Mouse (Mus musculus): ENCODE data around the gene Tnfrsf4.

The Tnfrsf4 gene

GRCm38 (mm10) chr4:156028580-156028979 lies 14.9 kb downstream of the Tnfrsf4 start:
- in situ Hi-C loops (cut with MboI) = no loop called here

- in situ Hi-C loops (cut with MboI) = no loop called here
Observed at GRCm38 (mm10) chr4:156030651-156031118, 17.0 kb downstream of the Tnfrsf4 start.

- in situ Hi-C loops (cut with MboI) = no loop called here
Observed at GRCm38 (mm10) chr4:156031255-156031592, 17.6 kb downstream of the Tnfrsf4 start.

GRCm38 (mm10) chr4:156031593-156032391 lies 18.1 kb downstream of the Tnfrsf4 start:
- in situ Hi-C loops (cut with MboI) = no loop called here

GRCm38 (mm10) chr4:156032856-156033255 lies 19.2 kb downstream of the Tnfrsf4 start:
- in situ Hi-C loops (cut with MboI) = no loop called here

- in situ Hi-C loops (cut with MboI) = no loop called here
Observed at GRCm38 (mm10) chr4:156033476-156034119, 20.0 kb downstream of the Tnfrsf4 start.

GRCm38 (mm10) chr4:156034301-156034700 lies 20.7 kb downstream of the Tnfrsf4 start:
- in situ Hi-C loops (cut with MboI) = no loop called here

GRCm38 (mm10) chr4:156034901-156035300 lies 21.3 kb downstream of the Tnfrsf4 start:
- in situ Hi-C loops (cut with MboI) = no loop called here

- in situ Hi-C loops (cut with MboI) = no loop called here
Observed at GRCm38 (mm10) chr4:156044754-156045153, 31.1 kb downstream of the Tnfrsf4 start.

GRCm38 (mm10) chr4:156049779-156050178 lies 36.1 kb downstream of the Tnfrsf4 start:
- in situ Hi-C loops (cut with MboI) = no loop called here

GRCm38 (mm10) chr4:156050391-156050980 lies 36.8 kb downstream of the Tnfrsf4 start:
- in situ Hi-C loops (cut with MboI) = no loop called here

- in situ Hi-C loops (cut with MboI) = no loop called here
Observed at GRCm38 (mm10) chr4:156053113-156053512, 39.5 kb downstream of the Tnfrsf4 start.

- in situ Hi-C loops (cut with MboI) = no loop called here
Observed at GRCm38 (mm10) chr4:156054130-156054529, 40.5 kb downstream of the Tnfrsf4 start.

GRCm38 (mm10) chr4:156054606-156055005 lies 41.0 kb downstream of the Tnfrsf4 start:
- in situ Hi-C loops (cut with MboI) = no loop called here

- in situ Hi-C loops (cut with MboI) = no loop called here
Observed at GRCm38 (mm10) chr4:156055173-156055572, 41.5 kb downstream of the Tnfrsf4 start.

GRCm38 (mm10) chr4:156057702-156058101 lies 44.1 kb downstream of the Tnfrsf4 start:
- in situ Hi-C loops (cut with MboI) = no loop called here

- in situ Hi-C loops (cut with MboI) = no loop called here
Observed at GRCm38 (mm10) chr4:156058826-156059225, 45.2 kb downstream of the Tnfrsf4 start.

GRCm38 (mm10) chr4:156059261-156059660 lies 45.6 kb downstream of the Tnfrsf4 start, which contains the start of gene Ttll10:
Gene Ttll10, minus strand, starts transcription at chr4:156059414.
- in situ Hi-C loops (cut with MboI) = no loop called here

- in situ Hi-C loops (cut with MboI) = no loop called here
Observed at GRCm38 (mm10) chr4:156059713-156060112, 46.1 kb downstream of the Tnfrsf4 start.

- in situ Hi-C loops (cut with MboI) = no loop called here
Observed at GRCm38 (mm10) chr4:156063861-156064509, 50.3 kb downstream of the Tnfrsf4 start.

GRCm38 (mm10) chr4:156064510-156064897 lies 50.9 kb downstream of the Tnfrsf4 start:
- in situ Hi-C loops (cut with MboI) = no loop called here

GRCm38 (mm10) chr4:156065156-156065894 lies 51.7 kb downstream of the Tnfrsf4 start:
- in situ Hi-C loops (cut with MboI) = no loop called here

Measured in mature B cell (primary cell).